ENCODE assay signal across 30 mouse cellular contexts in genomic region chr14:107501718-107502117, GRCm38 (mm10).
"Had no signal": no experiment of that assay in that cellular context is flagged by ENCODE, and none has a peak within 500 bp of the region (broad histone marks: within the 10 kb centered on the region; RNA-seq: fewer than 3 reads in every experiment).

No protein-coding gene starts in this region.

- H3K4me1 ChIP-seq: limb, embryonic 10.5 days; limb, embryonic 12.5 days; limb, embryonic 13.5 days; limb, embryonic 15.5 days; liver, embryonic 12.5 days; liver, embryonic 13.5 days; liver, embryonic 15.5 days; lung, embryonic 15.5 days; megakaryocyte, embryonic 14.5 days; midbrain, embryonic 10.5 days; midbrain, embryonic 12.5 days; midbrain, embryonic 13.5 days; midbrain, embryonic 15.5 days; neural tube, embryonic 12.5 days had no signal

- DNase-seq: left cerebral cortex, postnatal 4 days; liver; liver, embryonic 13.5 days; liver, postnatal 0 days; lung, adult 18-20 months; lung, adult 2 months; lung, embryonic 14.5 days; lung, postnatal 10 days; lung, postnatal 14 days; lung, postnatal 36 days; lung, postnatal 4 days; midbrain, embryonic 14.5 days had no signal

- H3K9me3 ChIP-seq: limb, embryonic 10.5 days; limb, embryonic 12.5 days; limb, embryonic 13.5 days; limb, embryonic 15.5 days; liver, embryonic 12.5 days; liver, embryonic 13.5 days; liver, embryonic 15.5 days; lung, embryonic 15.5 days; megakaryocyte, embryonic 14.5 days; midbrain, embryonic 10.5 days; midbrain, embryonic 12.5 days; midbrain, embryonic 13.5 days; midbrain, embryonic 15.5 days; neural tube, embryonic 12.5 days had no signal

- H3K4me2 ChIP-seq: limb, embryonic 12.5 days; limb, embryonic 13.5 days; limb, embryonic 15.5 days; liver, embryonic 11.5 days; liver, embryonic 12.5 days; liver, embryonic 13.5 days; liver, embryonic 15.5 days; lung, embryonic 14.5 days; lung, embryonic 15.5 days; midbrain, embryonic 11.5 days; midbrain, embryonic 12.5 days; midbrain, embryonic 13.5 days; midbrain, embryonic 15.5 days; neural tube, embryonic 12.5 days had no signal

- H3K36me3 ChIP-seq: limb, embryonic 10.5 days; limb, embryonic 12.5 days; limb, embryonic 13.5 days; limb, embryonic 15.5 days; liver, embryonic 12.5 days; liver, embryonic 13.5 days; liver, embryonic 15.5 days; lung, embryonic 15.5 days; midbrain, embryonic 10.5 days; midbrain, embryonic 12.5 days; midbrain, embryonic 13.5 days; midbrain, embryonic 15.5 days; neural tube, embryonic 12.5 days had no signal

- H3K4me3 ChIP-seq: limb, embryonic 10.5 days; limb, embryonic 12.5 days; limb, embryonic 13.5 days; limb, embryonic 15.5 days; liver, embryonic 12.5 days; liver, embryonic 13.5 days; liver, embryonic 15.5 days; lung, embryonic 15.5 days; megakaryocyte, embryonic 14.5 days; midbrain, embryonic 10.5 days; midbrain, embryonic 12.5 days; midbrain, embryonic 13.5 days; midbrain, embryonic 15.5 days; myocyte; neural tube, embryonic 12.5 days had no signal

- H3K27ac ChIP-seq: limb, embryonic 10.5 days; limb, embryonic 12.5 days; limb, embryonic 13.5 days; limb, embryonic 15.5 days; liver, embryonic 12.5 days; liver, embryonic 13.5 days; liver, embryonic 14.5 days; liver, embryonic 15.5 days; lung, embryonic 15.5 days; macrophage; midbrain, embryonic 10.5 days; midbrain, embryonic 12.5 days; midbrain, embryonic 13.5 days; midbrain, embryonic 15.5 days; neural tube, embryonic 12.5 days had no signal

- H3K27me3 ChIP-seq: limb, embryonic 12.5 days; limb, embryonic 13.5 days; limb, embryonic 15.5 days; liver, embryonic 12.5 days; liver, embryonic 13.5 days; liver, embryonic 15.5 days; lung, embryonic 15.5 days; megakaryocyte, embryonic 14.5 days; midbrain, embryonic 12.5 days; midbrain, embryonic 13.5 days; midbrain, embryonic 15.5 days; neural tube, embryonic 12.5 days had no signal

- H3K9ac ChIP-seq: limb, embryonic 12.5 days; limb, embryonic 13.5 days; limb, embryonic 15.5 days; liver, embryonic 12.5 days; liver, embryonic 13.5 days; liver, embryonic 14.5 days; liver, embryonic 15.5 days; liver, postnatal 0 days; lung, embryonic 14.5 days; lung, embryonic 15.5 days; midbrain, embryonic 12.5 days; midbrain, embryonic 13.5 days; midbrain, embryonic 15.5 days; neural tube, embryonic 12.5 days had no signal
